Mouse (Mus musculus): ENCODE results near the gene Slc29a4. TPM values are rescaled to one million over a fixed set of nuclear protein-coding genes. Genes with fewer than 3 reads are reported as not detected.

The Slc29a4 gene
- polyA plus RNA-seq, 1 experiment from 2014 or later: 12.8 TPM

- Histone ChIP-seq H3K9ac (no peak overlapping the region), H3K4me1 (no peaks in the 10 kb centered on the region), H3K4me2 (no peak overlapping the region), H3K36me3 (0 out of 2 replicates have a peak, but pooled peaks cover 7% of the 10 kb centered on the region), H3K4me3 (no peak overlapping the region), H3K27me3 (no peaks in the 10 kb centered on the region), H3K9me3 (no peaks in the 10 kb centered on the region), H3K27ac (no peak overlapping the region)
- 17% methylated on average over 4 of the region's 4 CpGs for WGBS
- ATAC-seq (ENCODE audit: insufficient number of reproducible peaks, insufficient read depth, low FRiP score, low TSS enrichment, low read depth): no peak
Measured at GRCm38 (mm10) chr5:142718037-142718436, 25.7 kb downstream of the Slc29a4 start.

DNA sequence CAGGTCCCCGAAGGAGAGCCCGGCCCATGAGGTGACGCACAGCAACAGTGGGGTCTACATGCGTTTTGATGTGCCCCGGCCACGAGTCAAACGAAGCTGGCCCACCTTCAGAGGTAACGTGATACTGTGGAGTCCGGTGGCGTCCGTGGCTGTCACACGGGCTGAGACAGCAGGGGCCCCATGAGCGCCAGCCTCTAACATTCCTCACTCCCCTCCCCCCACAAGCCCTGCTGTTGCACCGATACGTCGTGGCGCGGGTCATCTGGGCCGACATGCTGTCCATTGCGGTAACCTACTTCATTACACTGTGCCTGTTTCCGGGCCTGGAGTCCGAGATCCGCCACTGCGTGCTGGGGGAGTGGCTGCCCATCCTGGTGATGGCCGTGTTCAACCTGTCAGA, 26.2 kb downstream of the Slc29a4 start:
- ATAC-seq (ENCODE audit: insufficient number of reproducible peaks, insufficient read depth, low FRiP score, low TSS enrichment, low read depth): no peak
- no peaks in the 10 kb centered on the region for H3K9me3 ChIP-seq

DNA sequence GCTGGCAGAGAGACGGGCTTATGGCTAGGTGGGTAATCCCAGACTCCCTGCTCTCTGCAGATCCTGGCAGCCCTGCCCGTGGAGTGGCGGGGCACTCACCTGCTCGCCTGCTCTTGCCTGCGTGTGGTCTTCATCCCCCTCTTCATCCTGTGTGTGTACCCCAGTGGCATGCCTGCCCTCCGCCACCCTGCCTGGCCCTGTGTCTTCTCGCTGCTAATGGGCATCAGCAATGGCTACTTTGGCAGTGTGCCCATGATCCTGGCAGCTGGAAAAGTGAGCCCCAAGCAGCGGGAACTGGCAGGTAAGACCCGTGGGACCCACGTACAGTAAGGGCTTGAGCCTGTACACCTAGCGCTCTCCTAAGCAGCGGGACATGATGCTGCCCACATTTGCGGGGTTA, 27.6 kb downstream of the Slc29a4 start:
- H3K4me1 ChIP-seq: peaks cover 11% of the 10 kb centered on the region
- H3K27ac ChIP-seq: no peak overlapping the region
- H3K36me3 ChIP-seq: peaks cover 11% of the 10 kb centered on the region
- no peaks in the 10 kb centered on the region for H3K27me3 ChIP-seq
- ATAC-seq (ENCODE audit: insufficient number of reproducible peaks, insufficient read depth, low FRiP score, low TSS enrichment, low read depth): no peak
- H3K9me3 ChIP-seq: no peaks in the 10 kb centered on the region
- no peak overlapping the region for H3K9ac ChIP-seq
- no peak overlapping the region for H3K4me3 ChIP-seq
- no peak overlapping the region for H3K4me2 ChIP-seq
- 85% methylated on average over 13 of the region's 13 CpGs for WGBS

More for the DNA sequence above, 26.2 kb downstream of the Slc29a4 start:
- Histone ChIP-seq H3K27me3 (no peaks in the 10 kb centered on the region), H3K36me3 (0 out of 2 replicates have a peak, but pooled peaks cover 7% of the 10 kb centered on the region), H3K9ac (no peak overlapping the region), H3K4me3 (no peak overlapping the region), H3K4me2 (no peak overlapping the region), H3K27ac (no peak overlapping the region), H3K4me1 (0 out of 2 replicates have a peak, but pooled peaks cover 3% of the 10 kb centered on the region)
- 47% methylated on average over 25 of the region's 25 CpGs for WGBS

GRCm38 (mm10) chr5:142723520-142724133, 31.3 kb downstream of the Slc29a4 start:
- H3K9ac ChIP-seq: no peak overlapping the region
- H3K27ac ChIP-seq: 0 out of 2 replicates have a peak overlapping the region, but pooled peaks have one; percentile 39
- H3K36me3 ChIP-seq: peaks cover 47% of the 10 kb centered on the region
- peak overlapping the region; percentile 16; the same call in 1 of the 2 replicates for H3K4me2 ChIP-seq
- peaks cover 11% of the 10 kb centered on the region for H3K4me1 ChIP-seq
- no peaks in the 10 kb centered on the region for H3K27me3 ChIP-seq
- H3K9me3 ChIP-seq: no peaks in the 10 kb centered on the region
- WGBS: 13% methylated on average over 7 of the region's 7 CpGs
- peak; percentile 70 for ATAC-seq (ENCODE audit: insufficient number of reproducible peaks, insufficient read depth, low FRiP score, low TSS enrichment, low read depth)
- no peak overlapping the region for H3K4me3 ChIP-seq

- no peak for ATAC-seq (ENCODE audit: insufficient number of reproducible peaks, insufficient read depth, low FRiP score, low TSS enrichment, low read depth)
- H3K4me1 ChIP-seq: peaks cover 11% of the 10 kb centered on the region
- 0 out of 2 replicates have a peak overlapping the region, but pooled peaks have one; percentile 11 for H3K9ac ChIP-seq
- no peaks in the 10 kb centered on the region for H3K9me3 ChIP-seq
- H3K36me3 ChIP-seq: peaks cover 53% of the 10 kb centered on the region
- no peaks in the 10 kb centered on the region for H3K27me3 ChIP-seq
- no peak overlapping the region for H3K4me2 ChIP-seq
- 87% methylated on average over 7 of the region's 7 CpGs for WGBS
- no peak overlapping the region for H3K4me3 ChIP-seq
- H3K27ac ChIP-seq: peak overlapping the region; percentile 39; the same call in 1 of the 2 replicates
Measured at GRCm38 (mm10) chr5:142724265-142724664, 32.0 kb downstream of the Slc29a4 start.

DNA sequence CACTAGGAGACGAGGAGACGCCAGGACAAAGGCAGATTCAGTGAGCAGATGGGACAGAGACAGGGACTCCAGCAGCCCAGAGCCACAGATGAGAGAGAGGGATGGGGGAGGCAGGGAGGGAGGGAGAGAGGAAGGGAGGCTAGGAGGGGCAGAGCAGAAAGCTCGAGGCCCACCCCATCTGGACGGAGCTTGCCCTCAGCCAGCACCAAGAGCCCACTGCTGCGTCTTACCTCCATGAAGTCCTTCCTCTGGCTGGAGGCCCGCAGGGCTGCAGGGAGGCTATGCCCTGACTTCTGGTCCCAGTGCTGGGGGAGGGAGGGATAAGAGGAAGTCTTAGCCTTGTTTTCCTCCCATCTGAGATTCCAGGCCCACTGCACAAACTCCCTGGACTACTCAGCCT, 34.4 kb downstream of the Slc29a4 start:
- Histone ChIP-seq H3K4me2 (no peak overlapping the region), H3K36me3 (peaks cover 76% of the 10 kb centered on the region), H3K4me3 (no peak overlapping the region), H3K27me3 (no peaks in the 10 kb centered on the region), H3K9ac (no peak overlapping the region), H3K27ac (no peak overlapping the region), H3K9me3 (no peaks in the 10 kb centered on the region), H3K4me1 (peaks cover 11% of the 10 kb centered on the region)
- WGBS: 85% methylated on average over 6 of the region's 6 CpGs
- ATAC-seq (ENCODE audit: insufficient number of reproducible peaks, insufficient read depth, low FRiP score, low TSS enrichment, low read depth): no peak

GRCm38 (mm10) chr5:142728301-142728700, 36.0 kb downstream of the Slc29a4 start:
- Histone ChIP-seq H3K4me1 (peaks cover 9% of the 10 kb centered on the region), H3K9ac (no peak overlapping the region), H3K27ac (no peak overlapping the region), H3K27me3 (no peaks in the 10 kb centered on the region), H3K4me3 (no peak overlapping the region), H3K4me2 (no peak overlapping the region), H3K36me3 (peaks cover 90% of the 10 kb centered on the region), H3K9me3 (no peaks in the 10 kb centered on the region)
- no peak for ATAC-seq (ENCODE audit: insufficient number of reproducible peaks, insufficient read depth, low FRiP score, low TSS enrichment, low read depth)
- WGBS: 95% methylated on average over 16 of the region's 16 CpGs

DNA sequence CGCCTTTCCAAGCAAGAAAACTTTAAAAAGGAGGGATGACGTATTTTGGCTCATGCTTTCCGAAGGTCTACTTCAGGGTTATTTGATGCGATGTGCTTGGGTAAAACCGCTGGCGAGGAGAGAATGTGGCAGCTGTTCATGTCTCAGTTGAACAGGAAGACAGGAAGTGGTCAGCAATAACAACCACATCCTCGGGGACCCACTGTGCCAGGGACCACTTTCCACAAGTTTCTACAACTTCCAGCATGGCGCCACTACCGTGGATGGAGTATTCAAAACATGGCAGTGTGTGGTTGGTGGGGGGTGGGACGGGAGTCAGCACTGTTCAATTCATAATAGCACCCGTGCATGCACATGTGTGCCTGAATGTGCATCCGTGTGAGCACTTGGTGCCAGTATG, 38.0 kb downstream of the Slc29a4 start:
- H3K36me3 ChIP-seq: peaks cover 99% of the 10 kb centered on the region
- H3K9me3 ChIP-seq: no peaks in the 10 kb centered on the region
- no peak overlapping the region for H3K4me2 ChIP-seq
- 92% methylated on average over 12 of the region's 12 CpGs for WGBS
- no peak overlapping the region for H3K27ac ChIP-seq
- no peaks in the 10 kb centered on the region for H3K4me1 ChIP-seq
- H3K9ac ChIP-seq: no peak overlapping the region
- H3K27me3 ChIP-seq: no peaks in the 10 kb centered on the region
- no peak overlapping the region for H3K4me3 ChIP-seq
- ATAC-seq (ENCODE audit: insufficient number of reproducible peaks, insufficient read depth, low FRiP score, low TSS enrichment, low read depth): no peak

- Histone ChIP-seq H3K4me1 (no peaks in the 10 kb centered on the region), H3K9me3 (no peaks in the 10 kb centered on the region), H3K4me2 (no peak overlapping the region), H3K9ac (no peak overlapping the region), H3K27ac (no peak overlapping the region), H3K4me3 (no peak overlapping the region), H3K27me3 (no peaks in the 10 kb centered on the region), H3K36me3 (peaks cover 99% of the 10 kb centered on the region)
- WGBS: 92% methylated on average over 11 of the region's 11 CpGs
- no peak for ATAC-seq (ENCODE audit: insufficient number of reproducible peaks, insufficient read depth, low FRiP score, low TSS enrichment, low read depth)
Measured at GRCm38 (mm10) chr5:142731916-142732315, 39.6 kb downstream of the Slc29a4 start.

GRCm38 (mm10) chr5:142739941-142740340, 47.6 kb downstream of the Slc29a4 start:
- H3K4me1 ChIP-seq: no peaks in the 10 kb centered on the region
- no peak overlapping the region for H3K4me3 ChIP-seq
- H3K36me3 ChIP-seq: peaks cover 98% of the 10 kb centered on the region
- no peak for ATAC-seq (ENCODE audit: insufficient number of reproducible peaks, insufficient read depth, low FRiP score, low TSS enrichment, low read depth)
- no peaks in the 10 kb centered on the region for H3K9me3 ChIP-seq
- no peak overlapping the region for H3K27ac ChIP-seq
- no peak overlapping the region for H3K9ac ChIP-seq
- no peak overlapping the region for H3K4me2 ChIP-seq
- 89% methylated on average over 8 of the region's 8 CpGs for WGBS
- no peaks in the 10 kb centered on the region for H3K27me3 ChIP-seq

GRCm38 (mm10) chr5:142747026-142747629, 54.8 kb downstream of the Slc29a4 start:
- Histone ChIP-seq H3K27me3 (no peaks in the 10 kb centered on the region), H3K9ac (no peak overlapping the region), H3K4me2 (no peak overlapping the region), H3K4me3 (no peak overlapping the region), H3K4me1 (0 out of 2 replicates have a peak, but pooled peaks cover 4% of the 10 kb centered on the region), H3K36me3 (peaks cover 95% of the 10 kb centered on the region), H3K9me3 (no peaks in the 10 kb centered on the region), H3K27ac (no peak overlapping the region)
- WGBS: 82% methylated on average over 12 of the region's 12 CpGs
- no peak for ATAC-seq (ENCODE audit: insufficient number of reproducible peaks, insufficient read depth, low FRiP score, low TSS enrichment, low read depth)

DNA sequence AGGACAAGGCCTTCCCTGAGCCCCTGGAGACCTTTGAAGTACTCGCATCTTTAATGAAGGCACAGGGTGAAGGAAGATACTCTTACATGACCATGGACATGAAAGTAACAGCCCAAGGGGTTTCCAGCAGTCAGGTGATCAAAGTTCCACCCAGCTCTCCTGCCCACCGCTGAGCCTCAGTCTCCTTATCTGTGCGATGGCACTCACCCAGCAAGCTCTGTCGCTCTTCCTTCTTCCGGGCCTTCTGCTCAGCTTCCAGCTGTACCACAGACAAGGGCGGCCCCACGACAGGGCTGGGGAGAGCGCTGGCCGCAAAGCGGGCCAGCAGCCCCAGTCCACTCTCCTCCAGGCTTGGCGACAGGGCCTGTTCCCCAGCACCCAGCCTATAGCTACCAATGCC, 57.9 kb downstream of the Slc29a4 start:
- no peak overlapping the region; the same call in 1 of the 2 replicates for H3K27ac ChIP-seq
- peaks cover 90% of the 10 kb centered on the region for H3K36me3 ChIP-seq
- 0 out of 2 replicates have a peak, but pooled peaks cover 4% of the 10 kb centered on the region for H3K4me1 ChIP-seq
- ATAC-seq (ENCODE audit: insufficient number of reproducible peaks, insufficient read depth, low FRiP score, low TSS enrichment, low read depth): no peak
- no peaks in the 10 kb centered on the region for H3K27me3 ChIP-seq
- no peak overlapping the region for H3K4me2 ChIP-seq
- H3K9me3 ChIP-seq: no peaks in the 10 kb centered on the region
- WGBS: 85% methylated on average over 11 of the region's 11 CpGs
- H3K4me3 ChIP-seq: no peak overlapping the region
- H3K9ac ChIP-seq: no peak overlapping the region

Measured in embryonic facial prominence, embryonic 13.5 days (tissue).